Mouse (Mus musculus) gonadal fat pad, adult 2 months (tissue): ENCODE results near the gene Gamt. TPM values are rescaled to one million over a fixed set of nuclear protein-coding genes. Genes with fewer than 3 reads are reported as not detected.

Source experiments
- DNase-seq: peaks from one replicate; pipeline ENCODE4 v3.0.0-alpha.2; 2012; ENCODE audit warnings: low read depth
- polyA plus RNA-seq: library from polyadenylated mRNA; depleted of rRNA; stranded (reverse); fragments of >200 nt; gene quantifications from 2 replicates; pipeline ENCODE4 v1.2.3, GENCODE M21; 2012; rRNA removed

Gene Gamt
- polyA plus RNA-seq, result 252 and 295 TPM in 2 replicates

- peak; percentile 59 for DNase-seq
Observed at GRCm38 (mm10) chr10:80260642-80261584, at the start of gene Gamt, which contains the start of gene Dazap1. Gamt (minus strand) TSS chr10:80261012. Dazap1 (plus strand) TSS chr10:80261486.

DNA sequence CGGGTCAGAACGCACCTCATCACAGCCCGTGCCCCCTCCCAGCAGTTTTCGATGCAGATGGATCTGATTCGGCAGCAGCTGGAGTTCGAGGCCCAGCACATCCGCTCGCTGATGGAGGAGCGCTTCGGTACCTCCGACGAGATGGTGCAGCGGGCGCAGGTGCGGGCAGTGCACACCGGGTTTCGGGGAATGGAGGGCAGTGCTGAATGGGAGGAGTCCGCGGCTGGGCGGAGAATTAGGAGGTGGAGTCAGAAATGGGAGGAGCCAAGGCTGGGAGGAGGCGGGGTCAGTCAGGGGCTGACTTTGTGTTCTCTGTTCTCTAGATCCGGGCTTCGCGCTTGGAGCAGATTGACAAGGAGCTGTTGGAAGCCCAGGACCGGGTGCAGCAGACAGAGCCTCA, 44.0 kb upstream of the Gamt start:
- no peak for DNase-seq

GRCm38 (mm10) chr10:80304458-80304857, 43.6 kb upstream of the Gamt start:
- DNase-seq, result no peak

DNA sequence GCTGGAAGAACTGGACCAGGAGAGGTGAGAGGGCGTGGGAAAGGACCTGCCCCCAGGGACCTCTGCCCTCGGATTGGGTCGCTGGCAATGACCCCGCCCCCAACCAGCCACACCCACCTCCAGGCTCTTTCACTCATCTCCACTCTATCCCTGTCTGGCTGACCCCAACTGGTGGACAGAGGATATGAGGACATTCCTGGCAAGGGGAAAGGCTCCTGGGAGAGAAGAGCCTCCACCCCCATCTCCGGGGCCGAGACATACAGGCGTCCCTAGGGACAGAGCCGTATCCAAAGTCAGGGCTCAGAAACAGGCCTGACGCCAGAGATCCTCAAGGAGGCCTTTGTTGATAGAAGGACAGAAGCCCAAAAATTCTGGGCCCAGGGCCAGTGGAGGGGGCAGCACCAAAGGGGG, 41.7 kb upstream of the Gamt start:
- no peak for DNase-seq

- no peak for DNase-seq
Observed at GRCm38 (mm10) chr10:80302082-80302355, 41.2 kb upstream of the Gamt start.

DNA sequence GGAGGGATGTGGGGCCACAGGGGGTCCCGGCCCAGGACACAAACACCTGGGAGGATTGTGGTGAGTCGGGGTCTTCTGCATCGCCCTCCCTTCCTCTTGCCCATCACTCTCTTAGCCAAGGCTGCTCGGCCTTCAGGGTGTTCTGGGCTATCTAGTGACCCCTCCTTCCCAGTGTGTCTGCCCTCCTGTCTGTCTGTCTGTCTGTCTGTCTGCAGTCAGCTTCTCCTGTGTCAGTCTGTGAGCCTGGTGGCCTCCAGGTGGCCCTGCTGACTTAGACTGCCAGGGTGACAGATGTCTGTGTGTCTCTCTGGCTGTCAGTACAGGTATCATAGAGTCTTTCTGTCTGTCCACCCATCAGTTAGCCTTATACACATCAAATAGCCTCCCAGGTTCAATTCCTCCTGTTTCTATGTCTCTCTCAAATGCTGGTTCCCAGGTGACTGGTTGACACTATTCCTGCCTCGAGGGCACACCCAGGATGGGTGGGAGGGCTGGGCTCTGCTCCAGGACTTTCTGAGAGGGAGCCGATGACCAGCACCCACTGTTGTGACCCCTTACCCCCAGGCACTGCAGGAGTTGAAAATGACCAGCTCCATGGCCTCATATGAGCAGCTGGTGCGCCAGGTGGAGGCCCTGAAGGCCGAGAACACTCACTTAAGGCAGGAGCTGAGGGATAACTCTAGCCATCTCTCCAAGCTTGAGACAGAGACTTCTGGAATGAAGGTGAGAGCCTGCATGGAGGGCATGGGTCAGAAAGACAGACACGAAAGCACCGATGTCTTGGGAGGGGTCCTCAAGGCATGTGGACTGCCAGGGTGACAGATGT, 40.7 kb upstream of the Gamt start:
- DNase-seq, result no peak

- DNase-seq, result no peak
Observed at GRCm38 (mm10) chr10:80300672-80301181, 39.9 kb upstream of the Gamt start.

GRCm38 (mm10) chr10:80299824-80300223, 39.0 kb upstream of the Gamt start:
- no peak for DNase-seq

GRCm38 (mm10) chr10:80299301-80299700, 38.5 kb upstream of the Gamt start:
- DNase-seq, result no peak

GRCm38 (mm10) chr10:80298571-80299281, 37.9 kb upstream of the Gamt start:
- no peak for DNase-seq

DNA sequence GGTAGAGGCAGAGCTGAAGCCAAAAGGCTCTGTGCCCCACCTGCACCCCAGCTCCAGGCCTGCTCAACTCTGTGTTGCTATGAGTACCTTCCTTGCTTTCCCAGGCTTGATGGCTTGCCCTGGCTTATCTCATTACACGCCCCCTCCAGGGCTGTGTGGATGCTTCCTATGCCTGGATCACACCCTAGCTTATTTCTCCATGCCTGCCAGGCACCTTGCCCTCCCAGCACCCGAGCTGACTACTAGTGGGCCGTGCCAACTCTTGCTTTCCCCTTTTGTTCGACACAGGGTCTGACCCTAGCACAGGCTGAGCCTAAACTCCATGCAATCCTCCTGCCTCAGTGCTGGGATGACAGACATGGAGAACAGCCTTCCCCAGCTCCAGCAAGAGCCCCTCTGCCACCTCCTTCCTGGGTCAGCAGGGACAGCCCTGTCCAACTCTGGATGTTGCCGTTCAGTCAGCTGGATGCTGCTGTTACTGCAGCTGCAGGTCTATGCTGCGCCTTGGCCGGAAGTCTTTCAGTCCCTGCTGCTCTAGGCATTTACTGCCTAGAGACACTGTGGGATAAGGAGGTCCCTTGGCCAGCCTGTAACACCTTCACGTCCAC, 36.8 kb upstream of the Gamt start:
- DNase-seq, result no peak

DNA sequence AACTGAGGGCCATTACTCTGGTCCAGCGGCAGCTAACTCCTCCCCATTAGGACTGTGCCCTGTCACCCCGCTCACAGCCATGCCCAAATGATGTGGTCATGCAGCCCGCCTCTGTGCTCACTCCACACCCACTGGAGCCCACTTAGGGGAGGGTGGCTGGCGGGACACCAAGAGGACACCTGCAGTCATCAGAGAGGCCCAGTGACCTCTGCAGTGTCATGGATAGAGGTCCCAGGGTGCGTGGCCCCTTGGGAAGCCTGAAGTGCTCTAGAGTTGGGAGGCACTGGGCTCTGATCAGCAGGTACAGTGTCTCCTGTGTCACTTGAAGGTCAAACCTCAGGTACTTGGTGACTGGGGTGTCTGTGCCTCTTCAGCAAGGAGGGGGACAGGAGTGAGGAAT, 36.0 kb upstream of the Gamt start:
- no peak for DNase-seq

DNA sequence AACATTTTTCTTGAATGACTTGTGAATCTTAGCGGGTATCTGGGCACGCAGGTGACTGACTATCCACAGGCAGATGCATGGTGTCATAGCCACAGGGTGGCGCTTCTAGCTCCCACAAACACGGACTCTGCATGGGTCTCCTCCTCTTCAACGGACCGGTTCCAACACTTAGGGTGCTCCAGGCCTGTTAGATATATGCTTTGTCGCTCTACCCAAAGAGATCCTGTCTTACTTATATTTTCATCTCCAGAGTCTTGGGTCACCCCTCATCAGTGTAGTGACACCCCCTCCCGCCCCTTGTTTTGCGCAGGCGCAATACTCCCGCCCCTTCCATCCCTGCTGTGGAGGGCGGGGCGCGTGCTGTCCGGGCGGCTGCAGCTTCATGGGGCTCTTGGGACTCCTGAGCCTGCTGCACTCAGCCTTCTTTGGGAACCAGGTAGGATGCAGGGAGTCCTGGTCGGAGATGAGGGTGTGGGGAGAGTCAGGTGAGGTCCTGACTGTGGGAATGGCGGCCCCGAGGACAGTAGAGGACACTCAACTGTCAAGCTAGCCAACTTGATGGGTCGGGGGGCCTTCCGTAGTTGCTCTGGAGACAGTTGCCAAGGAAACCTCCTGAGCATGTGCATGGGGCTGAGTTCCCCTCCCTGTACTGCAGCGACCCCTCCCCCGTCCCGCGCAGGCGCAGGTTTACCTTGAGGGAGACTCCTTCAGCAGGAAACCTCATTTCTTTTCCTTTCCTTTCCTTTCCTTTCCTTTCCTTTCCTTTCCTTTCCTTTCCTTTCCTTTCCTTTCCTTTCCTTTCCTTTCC, 35.0 kb upstream of the Gamt start, which contains the start of gene Apc2:
TSS of gene Apc2 (plus strand) at position 360 of the 808 bp plus-strand sequence.
- DNase-seq, result no peak

GRCm38 (mm10) chr10:80294788-80295303, 34.0 kb upstream of the Gamt start:
- DNase-seq, result no peak

- no peak for DNase-seq
Observed at GRCm38 (mm10) chr10:80294311-80294710, 33.5 kb upstream of the Gamt start.

GRCm38 (mm10) chr10:80293325-80293724, 32.5 kb upstream of the Gamt start:
- DNase-seq, result no peak

DNA sequence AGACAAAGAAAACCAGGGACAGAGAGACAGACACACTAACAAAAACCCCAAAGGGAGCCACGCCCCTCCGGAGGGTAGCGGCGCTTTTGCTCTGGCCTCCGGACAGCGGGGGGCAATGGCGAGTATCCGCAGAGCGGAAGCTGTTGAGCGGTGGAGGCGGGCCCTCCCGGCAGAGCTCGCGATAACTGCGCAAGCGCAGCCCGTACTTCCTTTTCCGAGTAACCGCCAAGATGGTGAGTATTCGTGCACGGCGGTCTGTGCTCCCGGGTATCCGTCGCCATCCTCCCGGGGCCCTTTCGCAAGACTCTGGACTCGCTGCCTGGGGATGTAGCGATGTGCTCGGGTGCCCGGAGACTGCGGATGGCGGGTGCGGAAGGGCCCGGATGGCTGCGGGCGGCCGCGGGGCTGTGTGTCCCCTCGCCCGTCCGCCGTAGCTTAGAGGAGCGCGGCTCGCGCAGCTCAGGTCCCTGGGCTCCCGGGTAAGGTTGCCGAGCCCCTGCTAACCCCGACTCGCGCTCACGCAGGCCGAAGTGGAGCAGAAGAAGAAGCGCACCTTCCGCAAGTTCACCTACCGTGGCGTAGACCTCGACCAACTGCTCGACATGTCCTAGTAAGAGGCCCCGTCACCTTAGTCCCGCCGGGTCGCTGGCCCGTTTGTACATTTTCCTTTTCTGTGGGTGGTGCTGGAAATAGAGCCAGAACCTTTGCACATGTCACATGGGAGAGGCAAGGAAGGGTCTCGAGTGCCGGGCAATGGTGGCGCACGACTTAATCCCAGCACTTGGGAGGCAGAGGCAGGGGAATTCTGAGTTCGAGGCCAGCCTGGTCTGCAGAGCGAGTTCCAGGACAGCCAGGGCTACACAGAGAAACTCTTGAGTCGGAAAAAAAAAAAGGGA, 31.7 kb upstream of the Gamt start, which contains the start of gene Rps15:
TSS of gene Rps15 (plus strand) at position 203 of the 896 bp plus-strand sequence.
- DNase-seq, result no peak

DNA sequence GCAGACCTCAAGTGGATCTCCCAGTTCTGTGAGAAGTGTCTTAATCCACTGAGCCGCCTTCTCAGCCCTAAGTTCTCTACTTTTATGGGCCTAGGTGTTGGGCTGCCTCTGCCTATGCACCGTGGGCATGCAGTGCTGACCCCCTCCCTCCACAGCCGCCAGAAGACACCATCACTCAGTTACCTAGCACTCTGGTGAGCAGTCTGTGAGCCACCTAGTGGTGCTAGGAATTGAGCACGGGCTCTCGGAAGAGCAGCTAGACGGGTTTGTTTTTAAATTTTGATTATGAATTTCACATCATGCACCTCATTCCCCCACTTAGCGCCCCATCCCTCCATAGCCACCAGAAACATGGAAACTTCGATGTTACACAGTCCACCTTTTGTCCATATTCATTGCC, 27.8 kb upstream of the Gamt start:
- DNase-seq, result no peak

DNA sequence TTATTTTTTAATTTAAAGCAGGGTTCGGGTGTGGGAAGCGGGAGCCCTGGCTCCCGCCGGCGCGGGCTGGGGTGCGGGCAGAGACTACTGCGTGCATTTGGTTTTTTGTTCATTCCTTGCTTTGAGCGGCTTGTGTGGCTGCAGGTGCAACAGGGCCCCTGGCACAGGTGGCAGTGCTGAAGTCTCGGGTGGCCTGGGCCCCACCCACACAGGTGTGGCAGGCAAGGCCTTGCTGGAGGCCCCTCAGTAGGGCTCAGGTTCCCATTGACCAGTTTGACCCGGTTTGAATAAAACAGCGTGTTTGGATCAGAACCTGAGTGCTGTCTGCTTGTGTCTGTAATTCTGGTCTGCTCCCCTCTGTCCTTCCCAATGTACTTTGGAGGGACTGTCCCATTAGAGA, 27.3 kb upstream of the Gamt start:
- DNase-seq, result no peak
